Comparison of ENCODE assay signal across 17 mouse cellular contexts in the genomic region with DNA sequence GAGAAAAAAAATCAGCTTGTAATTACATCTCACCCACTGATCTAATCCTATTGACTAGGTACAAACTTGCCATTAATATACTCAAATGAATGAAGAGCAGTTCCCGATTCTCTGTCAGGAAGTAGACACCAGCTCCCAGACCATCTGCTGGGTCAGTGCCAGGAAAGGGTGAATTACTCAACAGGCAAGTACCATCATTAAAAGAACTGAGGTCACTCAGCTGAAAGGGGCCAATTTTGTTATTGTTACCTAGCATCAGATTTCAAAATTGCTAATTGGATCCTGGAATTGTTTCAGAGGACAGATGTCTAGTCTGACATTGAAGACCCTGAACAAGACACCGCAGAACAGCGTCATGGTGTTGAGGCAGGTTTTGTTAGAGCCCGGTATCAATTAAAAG. TPM values are rescaled to one million over a fixed set of nuclear protein-coding genes. Genes with fewer than 3 reads are reported as not detected.
"Had no signal": no experiment of that assay in that cellular context is flagged by ENCODE, and none has a peak within 500 bp of the region (broad histone marks: within the 10 kb centered on the region; RNA-seq: fewer than 3 reads in every experiment).

No protein-coding gene starts in this region.

- H3K4me1 ChIP-seq: limb, embryonic 15.5 days; liver, embryonic 12.5 days; midbrain, embryonic 15.5 days; neural tube, embryonic 13.5 days had no signal

- ATAC-seq: liver, embryonic 12.5 days; midbrain, embryonic 15.5 days had no signal

- H3K27me3 ChIP-seq: liver, embryonic 12.5 days had no signal

- DNase-seq: kidney, postnatal 25 days; layer of hippocampus, adult 9-11 months; layer of hippocampus, postnatal 36 days; lung, embryonic 14.5 days; lung, postnatal 10 days; lung, postnatal 4 days; right cerebral cortex, adult 18-20 months; right cerebral cortex, postnatal 25 days; thymus, postnatal 14 days had no signal

- H3K9me3 ChIP-seq: limb, embryonic 15.5 days; liver, embryonic 12.5 days; midbrain, embryonic 10.5 days; midbrain, embryonic 15.5 days; neural tube, embryonic 13.5 days had no signal

- H3K36me3 ChIP-seq: limb, embryonic 15.5 days; liver, embryonic 12.5 days; midbrain, embryonic 10.5 days; midbrain, embryonic 15.5 days; neural tube, embryonic 13.5 days had no signal

- H3K4me3 ChIP-seq: limb, embryonic 15.5 days; liver, embryonic 12.5 days; midbrain, embryonic 10.5 days; midbrain, embryonic 15.5 days; neural tube, embryonic 13.5 days had no signal

- H3K4me2 ChIP-seq: limb, embryonic 15.5 days; liver, embryonic 12.5 days; lung, embryonic 14.5 days; midbrain, embryonic 15.5 days; neural tube, embryonic 13.5 days had no signal

- H3K27ac ChIP-seq: limb, embryonic 15.5 days; liver, embryonic 12.5 days; midbrain, embryonic 10.5 days; midbrain, embryonic 15.5 days; neural tube, embryonic 13.5 days; stomach, postnatal 0 days had no signal

- H3K9ac ChIP-seq: limb, embryonic 15.5 days; liver, embryonic 12.5 days; lung, embryonic 14.5 days; midbrain, embryonic 15.5 days; neural tube, embryonic 13.5 days had no signal

RNA-seq across cellular contexts. Expression of a gene that starts 9.4 kb away (rescaled TPM):
- total RNA-seq: megakaryocyte, adult 5-6 weeks had no signal
- polyA plus RNA-seq: liver, embryonic 16.5 days had no signal
